Mouse (Mus musculus) liver, adult (tissue): Measurements from ENCODE around the gene Trim10.

Experiments used
- GATA4 ChIP-seq: IDR thresholded peaks from 2 replicates; pipeline ENCODE4 v1.6.1; 2014; ENCODE audit warnings: mild to moderate bottlenecking, low read length; ENCODE audit not compliant: insufficient replicate concordance

Trim10 gene

DNA sequence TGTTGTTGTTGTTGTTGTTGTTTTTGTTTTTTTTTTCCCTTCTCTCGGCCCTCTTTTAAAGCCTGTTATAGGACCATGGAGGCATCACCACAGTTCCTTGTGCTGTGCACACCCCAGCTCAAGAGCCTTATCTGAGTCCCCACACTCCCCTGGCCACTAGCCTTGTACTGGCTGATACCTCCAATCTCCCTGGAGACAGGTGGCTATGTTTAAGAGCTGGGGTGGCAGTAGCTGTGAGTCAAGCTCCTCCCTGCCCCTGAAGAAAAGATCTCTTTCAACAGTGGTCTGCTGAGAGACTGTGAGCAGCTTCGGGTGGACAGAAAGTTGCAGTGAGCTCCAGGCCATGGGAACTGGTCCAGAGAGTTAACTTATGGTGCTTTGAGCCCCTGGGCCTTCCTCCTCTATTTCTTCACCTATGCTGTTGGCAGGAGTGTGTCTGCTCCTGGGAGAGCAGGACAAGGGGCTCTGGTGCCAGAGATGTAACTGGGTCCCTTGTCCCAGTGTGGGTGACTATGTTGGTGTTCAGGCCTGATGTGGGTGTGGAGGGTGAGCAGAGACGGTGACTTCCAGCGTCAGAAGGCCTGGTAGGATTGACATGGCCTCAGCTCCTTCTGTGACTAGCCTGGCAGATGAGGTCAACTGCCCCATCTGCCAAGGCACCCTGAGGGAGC, at the start of gene Trim10:
Gene Trim10, plus strand, starts transcription at position 291 of the 671 bp plus-strand sequence.
- no peak for TF ChIP-seq GATA4

GRCm38 (mm10) chr17:36824005-36824404, 45.4 kb upstream of the Trim10 start:
- TF ChIP-seq GATA4 = no peak

DNA sequence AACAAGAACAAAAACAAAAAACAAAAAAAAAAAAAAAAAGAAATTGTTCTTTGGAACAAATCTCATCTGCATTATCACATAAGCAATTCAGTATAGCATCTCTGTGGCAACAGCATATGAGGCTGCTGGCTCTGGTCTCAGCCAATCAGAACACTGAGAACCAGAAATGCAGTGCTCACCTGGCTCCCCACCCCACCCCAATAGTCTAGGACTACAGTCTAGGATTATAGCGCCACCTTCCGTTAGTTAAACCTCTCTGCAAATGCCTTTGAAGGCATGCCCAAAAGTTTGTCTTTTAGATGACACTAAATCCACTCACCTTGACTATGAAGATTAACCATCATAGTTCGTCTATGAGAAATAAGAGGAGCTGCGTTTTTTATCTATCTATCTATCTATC, 43.8 kb upstream of the Trim10 start:
- TF ChIP-seq GATA4 = no peak

DNA sequence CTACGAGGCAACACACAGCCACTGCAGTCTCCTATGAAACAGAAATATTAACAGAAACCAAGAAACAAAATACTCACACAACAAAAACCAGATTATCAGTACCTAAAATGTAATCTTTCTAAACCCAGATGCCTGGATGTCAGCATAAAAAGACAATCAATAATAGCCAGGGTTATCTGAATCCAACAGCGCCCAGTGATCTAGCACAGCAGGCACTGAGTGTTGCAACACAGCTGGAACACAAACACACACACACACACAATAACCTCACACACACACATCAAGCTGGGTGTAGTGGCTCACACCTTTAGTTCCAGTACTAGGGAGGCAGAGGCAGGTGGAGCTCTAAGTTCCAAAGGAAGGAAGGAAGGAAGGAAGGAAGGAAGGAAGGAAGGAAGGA, 40.9 kb upstream of the Trim10 start:
- TF ChIP-seq GATA4 = no peak

- no peak for TF ChIP-seq GATA4
Observed at GRCm38 (mm10) chr17:36830470-36830869, 38.9 kb upstream of the Trim10 start.

- TF ChIP-seq GATA4 = no peak
Observed at GRCm38 (mm10) chr17:36832694-36833093, 36.7 kb upstream of the Trim10 start.

GRCm38 (mm10) chr17:36835591-36836426, 33.6 kb upstream of the Trim10 start:
- no peak; the same call in 1 of the 2 replicates for TF ChIP-seq GATA4

- TF ChIP-seq GATA4 = no peak
Observed at GRCm38 (mm10) chr17:36836427-36836812, 33.0 kb upstream of the Trim10 start.

- peak; percentile 27; the same call in 1 of the 2 replicates for TF ChIP-seq GATA4
Observed at GRCm38 (mm10) chr17:36836874-36837647, 32.3 kb upstream of the Trim10 start, which contains the start of gene Trim26. Gene Trim26 (plus strand): TSS chr17:36837134.

GRCm38 (mm10) chr17:36839001-36839400, 30.4 kb upstream of the Trim10 start:
- no peak for TF ChIP-seq GATA4

DNA sequence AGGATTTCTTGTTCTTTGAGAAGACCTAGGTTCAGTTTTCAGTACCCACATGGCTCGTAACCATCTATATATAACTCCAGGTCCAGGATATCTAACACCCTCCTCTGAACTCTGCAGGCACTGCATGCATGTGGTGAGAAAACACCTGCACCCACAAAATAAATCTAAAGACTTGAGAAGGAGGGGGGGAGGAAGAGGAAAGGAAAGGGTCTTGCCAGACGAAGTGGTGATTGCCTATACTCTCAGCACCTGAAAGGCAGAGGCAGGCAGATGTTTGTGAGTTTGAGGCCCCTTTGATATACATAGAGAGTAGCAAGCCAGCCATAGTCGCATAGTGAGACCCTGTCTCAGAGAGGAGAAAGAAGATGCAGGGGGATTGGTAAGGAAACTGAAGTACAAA, 29.4 kb upstream of the Trim10 start:
- no peak for TF ChIP-seq GATA4

DNA sequence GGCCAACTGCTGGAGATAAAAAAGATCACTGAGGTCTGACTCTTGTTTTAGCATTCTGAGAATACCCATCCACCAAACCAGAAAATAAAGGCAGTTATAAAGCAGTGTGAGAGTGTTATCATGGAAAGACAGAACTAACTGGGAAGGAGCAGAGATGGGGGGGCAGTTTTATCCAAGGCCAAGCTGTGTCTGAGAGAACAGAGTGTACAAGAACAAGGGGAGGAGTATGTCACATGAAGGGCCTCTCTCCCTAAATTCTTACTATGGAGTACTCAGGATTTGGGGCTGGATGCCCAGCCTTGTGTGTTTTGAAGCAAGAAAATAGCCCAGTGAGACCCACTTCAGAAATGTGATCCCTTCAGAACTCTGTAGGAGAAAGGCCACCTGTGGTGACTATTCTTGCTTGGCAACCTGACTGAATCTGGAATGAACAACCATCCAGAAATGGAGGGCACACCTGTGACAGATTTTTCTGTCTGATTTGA, 28.4 kb upstream of the Trim10 start:
- TF ChIP-seq GATA4 = no peak

GRCm38 (mm10) chr17:36843696-36844095, 25.7 kb upstream of the Trim10 start:
- no peak for TF ChIP-seq GATA4

GRCm38 (mm10) chr17:36844286-36844719, 25.1 kb upstream of the Trim10 start:
- no peak for TF ChIP-seq GATA4

- TF ChIP-seq GATA4 = no peak
Observed at GRCm38 (mm10) chr17:36844725-36845124, 24.6 kb upstream of the Trim10 start.
